Mouse (Mus musculus): Measurements from ENCODE around the gene Tmem129.

Gene Tmem129

GRCm38 (mm10) chr5:33684932-33685331 is 26.7 kb upstream of the Tmem129 start:
- no peak for DNase-seq

- peak; percentile 82 for DNase-seq
These were observed 25.9 kb upstream of the Tmem129 start for GRCm38 (mm10) chr5:33683897-33684652.

GRCm38 (mm10) chr5:33682963-33683362 is 24.7 kb upstream of the Tmem129 start:
- no peak for DNase-seq

GRCm38 (mm10) chr5:33681611-33682388 is 23.6 kb upstream of the Tmem129 start:
- DNase-seq = no peak

- no peak for DNase-seq
These were observed 22.8 kb upstream of the Tmem129 start for GRCm38 (mm10) chr5:33681044-33681443.

- no peak for DNase-seq
These were observed 20.0 kb upstream of the Tmem129 start for GRCm38 (mm10) chr5:33678244-33678643.

- peak; percentile 80 for DNase-seq
These were observed 17.7 kb upstream of the Tmem129 start for GRCm38 (mm10) chr5:33675964-33676363.

GRCm38 (mm10) chr5:33674439-33674838 is 16.2 kb upstream of the Tmem129 start:
- no peak for DNase-seq

GRCm38 (mm10) chr5:33671659-33672058 is 13.4 kb upstream of the Tmem129 start:
- DNase-seq = no peak

GRCm38 (mm10) chr5:33668223-33668622 is 10.0 kb upstream of the Tmem129 start:
- DNase-seq = peak; percentile 63

- DNase-seq = no peak
These were observed 441 bp upstream of the Tmem129 start for GRCm38 (mm10) chr5:33658664-33659050.

- no peak for DNase-seq
These were observed 897 bp downstream of the Tmem129 start for GRCm38 (mm10) chr5:33657251-33657786.

GRCm38 (mm10) chr5:33656739-33657138 is 1.5 kb downstream of the Tmem129 start:
- DNase-seq = no peak

- DNase-seq = no peak
These were observed 2.9 kb downstream of the Tmem129 start for GRCm38 (mm10) chr5:33655251-33655840.

GRCm38 (mm10) chr5:33654424-33654823 is 3.8 kb downstream of the Tmem129 start:
- DNase-seq = no peak

GRCm38 (mm10) chr5:33652783-33653173 is 5.4 kb downstream of the Tmem129 start:
- no peak for DNase-seq

GRCm38 (mm10) chr5:33651921-33652782 is 6.1 kb downstream of the Tmem129 start, which contains the start of gene Slbp:
Gene Slbp (minus strand): TSS chr5:33652574.
- DNase-seq = peak; percentile 98

- DNase-seq = no peak
These were observed 6.7 kb downstream of the Tmem129 start for GRCm38 (mm10) chr5:33651541-33651920.

GRCm38 (mm10) chr5:33651017-33651416 is 7.2 kb downstream of the Tmem129 start:
- DNase-seq = peak; percentile 18

- peak; percentile 59 for DNase-seq
These were observed 17.6 kb downstream of the Tmem129 start for GRCm38 (mm10) chr5:33640652-33641051.

GRCm38 (mm10) chr5:33638826-33639225 is 19.4 kb downstream of the Tmem129 start:
- no peak for DNase-seq

- no peak for DNase-seq
These were observed 20.4 kb downstream of the Tmem129 start for GRCm38 (mm10) chr5:33637606-33638350.

Data from embryo, embryonic 11 days (tissue).